Mouse (Mus musculus) kidney, postnatal 10 days (tissue): ENCODE data around the gene Smchd1.
"Not testable (repeated sequence)": the region's sequence is repeated elsewhere in the genome, so short reads cannot be mapped to it uniquely, and the experiment has no call there.

Experiments
- DNase-seq: peaks from one replicate; pipeline ENCODE4 v3.0.0; 2021; ENCODE audit warnings: mixed read lengths

Gene Smchd1

DNA sequence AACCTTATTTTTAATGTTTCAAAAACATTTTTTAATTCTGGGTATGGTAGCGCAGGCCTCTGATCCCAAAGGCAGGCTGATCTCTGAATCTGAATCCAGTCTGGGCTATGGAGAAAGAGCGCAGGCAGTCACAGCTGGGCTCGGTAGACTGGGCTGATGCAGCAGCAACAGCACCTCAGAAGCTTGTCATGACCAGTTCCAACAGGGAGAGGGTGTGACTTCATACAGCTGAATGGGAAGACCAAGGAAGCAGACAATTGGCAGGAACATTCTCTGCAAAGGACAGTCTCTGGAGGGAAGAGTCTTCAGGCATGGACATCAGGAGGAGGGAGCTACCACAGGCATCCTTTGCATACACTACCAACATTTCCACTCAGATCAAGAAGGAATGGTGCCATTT lies 31.0 kb downstream of the Smchd1 start:
- DNase-seq, result no peak

GRCm38 (mm10) chr17:71443273-71443672 lies 31.9 kb downstream of the Smchd1 start:
- no peak for DNase-seq

DNA sequence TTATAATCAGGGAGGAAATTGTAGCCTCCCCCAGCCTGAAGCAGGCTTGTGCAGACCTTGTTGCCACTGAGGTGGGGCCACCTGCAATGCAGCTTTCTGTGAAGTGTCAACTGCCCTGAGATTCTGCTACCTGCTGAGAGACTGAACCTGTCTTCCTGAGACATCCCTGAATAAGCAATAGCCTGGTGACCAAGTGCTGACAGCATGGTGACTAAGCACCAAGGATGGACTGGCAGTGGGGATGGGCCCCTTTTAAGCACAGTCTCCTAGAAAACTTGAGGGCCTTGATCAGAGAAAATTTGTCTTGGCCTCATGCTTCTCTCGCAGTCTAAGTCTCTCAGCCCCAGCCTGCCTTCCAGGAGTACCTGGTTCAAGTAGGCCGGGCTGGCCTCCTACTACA lies 52.6 kb downstream of the Smchd1 start:
- DNase-seq, result not testable (repeated sequence)

DNA sequence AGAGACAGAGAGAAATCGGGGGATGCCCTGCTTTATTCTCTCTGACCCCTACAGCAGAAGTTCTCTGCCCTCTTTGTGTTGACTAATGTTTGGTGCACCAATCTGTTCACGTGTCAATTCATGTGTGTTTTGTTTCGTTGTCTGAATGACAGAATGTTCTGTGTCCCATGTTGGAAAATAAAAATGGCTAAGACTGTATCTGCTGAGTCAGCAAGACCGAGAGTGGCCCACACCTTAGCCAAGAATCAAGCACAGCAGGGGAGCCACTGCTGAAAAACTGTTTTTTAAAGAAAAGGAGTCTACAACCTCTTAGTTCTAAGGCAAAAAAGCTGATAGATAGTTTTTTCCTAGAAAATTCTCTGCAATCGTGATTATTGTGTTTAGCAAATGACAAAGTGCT lies 55.7 kb downstream of the Smchd1 start:
- DNase-seq, result not testable (repeated sequence)

DNA sequence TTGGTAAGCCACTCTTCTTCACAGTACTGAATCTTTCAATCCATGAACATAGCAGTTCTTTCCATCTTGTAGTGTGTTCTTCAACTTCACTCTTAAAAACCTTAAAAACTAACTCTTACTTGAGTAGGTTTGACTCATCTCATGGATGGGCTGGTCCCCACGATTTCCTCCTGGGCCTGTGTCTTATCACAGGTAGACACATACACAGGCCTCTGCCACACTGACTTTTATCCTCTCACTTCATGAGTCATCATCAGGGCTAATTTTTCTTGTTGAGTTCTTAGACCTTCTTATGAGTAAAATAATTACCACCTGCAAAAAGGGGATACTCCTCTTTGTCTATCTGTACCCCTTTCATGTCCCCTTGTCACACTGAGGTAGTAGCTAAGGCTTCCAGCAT lies 58.1 kb downstream of the Smchd1 start:
- no peak for DNase-seq

DNA sequence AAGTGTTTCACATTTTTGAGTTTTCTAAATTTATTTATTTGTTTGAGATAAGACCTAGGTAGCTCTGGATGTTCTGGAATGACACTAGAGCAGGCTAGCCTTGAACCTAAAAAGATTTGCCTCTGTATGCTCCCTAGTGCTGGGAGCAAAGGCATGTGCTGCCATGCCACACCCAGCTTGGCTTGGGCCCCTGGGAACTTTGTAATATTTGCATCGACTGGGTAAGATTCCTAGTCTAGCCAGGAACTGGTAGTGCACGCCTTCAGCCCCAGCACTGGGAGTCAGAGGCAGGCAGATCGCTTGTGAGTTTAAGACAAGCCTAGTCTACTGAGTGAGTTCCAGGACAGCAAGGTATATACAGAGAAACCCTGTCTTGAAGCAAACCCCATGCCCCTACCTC lies 87.7 kb downstream of the Smchd1 start:
- DNase-seq, result no peak

DNA sequence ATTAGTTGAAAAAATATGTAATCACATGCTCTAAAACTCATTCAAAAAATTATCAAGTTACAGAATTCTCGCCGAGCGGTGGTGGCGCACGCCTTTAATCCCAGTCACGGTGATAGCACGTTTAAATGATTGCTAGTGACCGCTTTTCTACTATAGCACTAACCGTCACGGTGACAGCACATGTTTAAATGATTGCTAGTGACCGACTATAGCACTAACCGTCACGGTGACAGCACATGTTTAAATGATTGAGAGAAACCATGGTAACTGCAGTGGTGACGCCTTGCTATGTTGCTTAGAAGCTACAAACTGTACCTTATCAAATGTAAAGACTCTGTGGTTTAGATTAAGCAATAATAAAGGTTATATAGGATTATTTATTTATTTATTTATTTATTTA lies 94.8 kb downstream of the Smchd1 start:
- no peak for DNase-seq

GRCm38 (mm10) chr17:71377901-71378300 lies 97.2 kb downstream of the Smchd1 start:
- DNase-seq, result no peak

DNA sequence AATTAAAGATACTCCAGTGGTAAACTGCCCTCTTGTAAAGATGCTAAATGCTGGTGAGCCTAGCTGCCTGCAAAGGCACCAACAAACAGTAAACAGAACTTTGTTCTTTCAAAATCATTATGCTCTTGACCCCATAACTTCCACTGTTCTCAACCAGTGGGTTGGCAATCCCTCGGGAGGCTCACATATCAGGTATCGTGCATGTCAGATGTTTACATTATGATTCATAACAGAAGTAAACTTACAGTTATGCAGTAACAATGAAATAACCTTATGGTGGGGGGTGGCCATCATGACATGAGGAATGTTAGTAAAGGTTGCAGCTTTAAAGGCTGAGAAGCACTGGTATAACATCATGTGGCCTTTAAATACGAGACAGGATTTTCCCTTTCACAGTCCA lies 119.6 kb downstream of the Smchd1 start:
- DNase-seq, result no peak

DNA sequence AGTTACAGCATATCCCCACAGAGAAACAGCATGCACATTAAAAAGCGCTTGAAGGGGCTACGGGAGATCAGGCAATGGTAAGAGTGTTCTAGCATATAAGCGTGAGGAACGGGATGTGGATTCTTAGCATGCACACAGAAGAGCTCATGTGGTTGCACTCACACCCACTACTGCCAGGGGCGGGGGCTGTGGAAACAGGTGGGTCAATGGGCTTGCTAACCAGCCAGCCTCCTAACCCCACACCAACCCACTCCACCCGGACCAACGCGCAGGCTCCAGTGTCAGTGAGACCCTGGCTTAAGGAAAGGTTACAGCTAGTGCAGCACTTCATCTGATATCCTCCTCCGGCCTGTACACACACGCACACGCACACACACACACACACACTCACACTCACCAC lies 120.9 kb downstream of the Smchd1 start:
- no peak for DNase-seq

- DNase-seq, result no peak
These were observed 127.0 kb downstream of the Smchd1 start for GRCm38 (mm10) chr17:71348188-71348587.

DNA sequence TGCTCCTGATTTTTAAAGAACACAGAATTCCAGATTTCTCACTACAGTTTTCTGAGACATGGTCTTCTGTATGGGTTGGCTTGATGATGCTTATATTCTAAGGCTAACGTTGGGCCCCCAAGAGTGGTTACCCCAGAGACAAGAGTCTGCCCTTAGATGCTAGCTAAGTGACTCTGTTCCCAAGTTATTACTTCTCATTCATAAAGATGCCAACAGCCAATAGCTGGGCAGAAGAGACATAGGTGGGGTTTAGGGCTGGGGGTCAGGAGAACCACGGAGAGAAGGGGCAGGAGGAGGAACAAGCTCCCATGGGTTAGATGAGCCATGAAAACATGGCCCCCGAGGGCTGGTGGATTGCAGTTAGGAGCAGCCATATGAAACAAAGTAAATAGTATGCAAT lies 133.1 kb downstream of the Smchd1 start:
- DNase-seq, result no peak

- DNase-seq, result no peak
These were observed 136.5 kb downstream of the Smchd1 start for GRCm38 (mm10) chr17:71338627-71339026.

- DNase-seq, result no peak
These were observed 137.6 kb downstream of the Smchd1 start for GRCm38 (mm10) chr17:71337546-71337945.

DNA sequence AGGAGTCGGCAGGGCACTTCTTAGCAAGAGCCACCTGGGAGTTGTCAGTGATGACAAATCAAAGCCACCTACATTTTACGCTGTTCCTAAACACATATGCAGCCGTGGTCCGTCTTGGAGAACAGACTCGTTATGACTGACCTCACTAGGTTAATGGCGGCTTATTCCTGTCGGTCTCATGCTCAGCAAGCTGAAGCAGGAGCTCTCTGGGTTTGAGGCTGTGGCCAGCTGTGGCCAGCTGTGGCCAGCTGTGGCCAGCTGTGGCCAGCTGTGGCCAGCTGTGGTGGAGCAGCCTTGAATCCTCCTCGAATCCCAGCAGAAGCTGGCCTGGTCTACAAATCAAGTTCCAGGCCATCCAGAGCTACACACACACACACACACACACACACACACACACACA lies 138.7 kb downstream of the Smchd1 start:
- DNase-seq, result peak; percentile 20

GRCm38 (mm10) chr17:71332298-71332697 lies 142.8 kb downstream of the Smchd1 start:
- DNase-seq, result peak; percentile 18

GRCm38 (mm10) chr17:71320731-71321130 lies 154.4 kb downstream of the Smchd1 start:
- DNase-seq, result not testable (repeated sequence)

GRCm38 (mm10) chr17:71319361-71319760 lies 155.8 kb downstream of the Smchd1 start:
- no peak for DNase-seq

GRCm38 (mm10) chr17:71317571-71317970 lies 157.6 kb downstream of the Smchd1 start:
- DNase-seq, result no peak

- DNase-seq, result no peak
These were observed 160.8 kb downstream of the Smchd1 start for GRCm38 (mm10) chr17:71314315-71314714.

GRCm38 (mm10) chr17:71311340-71312171 lies 163.6 kb downstream of the Smchd1 start, which contains the start of gene Emilin2:
Gene Emilin2 (minus strand): TSS chr17:71311978.
- peak; percentile 41 for DNase-seq

DNA sequence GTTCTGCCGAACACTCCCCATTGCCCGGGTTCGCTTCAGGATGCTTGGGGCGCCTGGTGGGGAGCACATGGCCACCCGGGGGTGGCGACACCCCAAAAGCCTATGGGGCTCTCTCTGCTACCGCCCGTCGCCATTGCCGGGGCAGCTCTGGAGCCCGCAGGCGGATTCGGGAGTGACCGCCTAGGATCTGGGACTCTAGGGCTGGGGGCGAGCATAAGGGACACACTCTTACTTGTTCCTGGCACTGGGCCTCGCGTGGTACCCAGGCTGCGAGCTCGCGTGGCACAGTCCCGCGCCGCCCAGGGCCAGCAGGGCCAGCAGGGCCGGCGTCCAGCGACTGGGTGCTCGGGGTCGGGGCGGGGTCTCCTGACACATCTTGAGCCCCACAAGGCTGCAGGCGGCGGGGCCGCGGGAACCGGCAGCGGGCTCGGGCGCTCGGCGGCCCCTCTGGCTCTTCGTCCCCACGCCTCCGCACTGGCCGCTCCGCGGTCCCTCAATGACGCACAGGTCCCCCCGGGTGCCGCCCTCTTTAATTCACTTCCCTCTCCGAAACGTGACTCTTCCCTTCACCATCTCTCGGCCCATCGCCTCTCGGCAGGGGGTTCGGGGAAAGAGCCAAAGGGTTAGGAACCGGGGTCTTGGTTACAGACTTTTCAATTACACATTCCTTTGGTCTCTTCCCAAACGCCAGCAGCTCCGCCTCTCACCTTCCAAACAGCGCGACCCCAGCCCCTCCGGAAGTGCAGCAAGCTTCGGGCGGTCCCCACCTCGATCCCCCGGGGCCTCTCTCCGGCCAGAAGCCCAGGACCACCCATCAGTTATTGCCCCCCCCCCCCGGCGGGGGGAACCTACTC lies 164.4 kb downstream of the Smchd1 start:
- DNase-seq, result peak; percentile 47

- no peak for DNase-seq
These were observed 165.2 kb downstream of the Smchd1 start for GRCm38 (mm10) chr17:71309711-71310485.
